Mouse (Mus musculus) urinary bladder, postnatal 10 days (tissue): ENCODE results near the gene Pacsin3.
"Not testable (repeated sequence)": the region's sequence is repeated elsewhere in the genome, so short reads cannot be mapped to it uniquely, and the experiment has no call there.

Experiments
- DNase-seq: peaks from one replicate; pipeline ENCODE4 v3.0.0; 2022; ENCODE audit warnings: low spot score

Gene Pacsin3

DNA sequence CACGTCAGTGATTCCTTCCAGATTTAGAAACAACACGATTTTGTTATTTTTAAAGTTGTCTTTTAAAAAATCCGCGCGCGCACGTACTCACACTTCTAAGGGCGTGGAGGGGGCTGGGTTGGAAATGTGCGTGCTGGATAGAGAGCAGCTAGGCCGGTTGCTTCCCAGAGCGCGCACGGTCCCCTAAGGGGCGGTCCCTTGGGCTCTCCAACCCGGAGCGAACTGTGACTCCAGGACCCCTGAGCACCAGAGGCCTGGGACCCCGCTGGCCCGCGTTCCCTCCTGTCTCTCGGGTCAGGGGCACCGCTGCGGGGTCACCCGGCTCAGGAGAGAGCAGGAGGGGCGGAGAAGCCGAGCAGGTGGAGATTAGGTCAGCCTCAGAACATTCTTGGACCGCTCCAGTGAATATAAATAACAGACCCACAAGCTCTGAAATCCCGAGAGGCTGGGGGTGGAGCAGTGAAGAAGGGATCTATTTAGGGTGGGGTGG is at the start of gene Pacsin3:
Pacsin3 (plus strand) TSS at position 294 of the 490 bp plus-strand sequence.
- DNase-seq: no peak

DNA sequence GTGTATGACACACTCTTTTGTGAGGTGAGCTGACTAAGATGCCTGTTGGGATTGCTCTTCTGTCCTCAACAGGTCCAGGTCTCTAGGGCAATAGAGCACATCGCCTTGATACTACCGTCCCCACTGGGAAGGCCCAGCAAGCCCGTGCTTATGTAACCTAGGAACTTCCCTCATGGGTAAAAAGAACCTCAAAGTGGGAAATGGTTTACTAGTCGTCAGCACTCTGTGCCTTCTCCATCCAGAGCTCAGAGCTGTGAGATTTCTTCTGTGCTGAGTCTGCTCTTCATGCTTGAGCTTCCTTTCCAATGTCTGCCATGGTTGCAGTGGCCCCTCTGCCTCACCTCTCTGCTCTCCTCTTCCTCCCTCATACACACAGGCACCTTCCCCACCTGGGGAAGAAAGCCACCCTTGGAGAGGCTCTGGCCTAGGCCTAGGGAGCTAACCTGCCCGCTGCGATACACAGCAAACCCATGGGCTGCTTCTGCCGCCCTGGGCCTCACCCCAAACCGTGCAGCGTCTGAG is 49.4 kb upstream of the Pacsin3 start:
- no peak for DNase-seq

DNA sequence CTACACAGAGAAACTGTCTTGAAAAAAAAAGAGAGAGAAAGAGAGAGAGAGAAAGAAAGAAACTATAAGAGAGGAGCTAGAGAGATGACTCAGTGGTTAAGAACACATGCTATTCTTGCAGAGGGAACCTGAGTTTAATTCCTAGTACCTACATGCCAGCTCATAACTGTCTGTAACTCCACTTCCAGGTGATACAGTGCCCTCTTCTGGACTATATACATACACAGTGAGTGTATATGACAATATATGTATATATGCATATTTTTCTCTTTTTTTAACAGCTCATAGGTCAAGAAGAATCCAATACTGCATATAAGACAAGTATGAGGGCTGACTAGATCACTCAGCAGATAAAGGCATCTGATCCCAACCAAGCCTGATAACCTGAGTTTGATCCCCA is 42.4 kb upstream of the Pacsin3 start:
- no peak for DNase-seq

DNA sequence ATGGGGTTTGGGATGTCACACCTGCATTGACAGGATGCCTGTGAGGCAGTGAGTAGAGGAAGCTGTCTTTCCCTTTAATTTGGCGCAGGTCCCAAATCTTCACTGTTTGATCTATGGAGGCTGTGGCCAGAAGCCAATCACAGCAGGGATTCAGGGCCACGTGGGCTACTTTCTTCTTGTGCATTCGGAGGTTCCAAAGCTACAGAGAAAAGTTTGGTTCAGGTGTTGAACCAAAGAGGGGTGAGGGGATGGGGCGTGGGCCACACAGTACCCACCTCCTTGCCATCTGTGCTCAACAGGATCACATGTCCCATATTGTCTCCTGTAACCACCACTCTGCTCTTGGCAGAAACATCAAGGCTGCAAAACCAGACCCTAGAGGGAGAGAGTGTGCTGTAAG is 38.7 kb upstream of the Pacsin3 start:
- no peak for DNase-seq

DNA sequence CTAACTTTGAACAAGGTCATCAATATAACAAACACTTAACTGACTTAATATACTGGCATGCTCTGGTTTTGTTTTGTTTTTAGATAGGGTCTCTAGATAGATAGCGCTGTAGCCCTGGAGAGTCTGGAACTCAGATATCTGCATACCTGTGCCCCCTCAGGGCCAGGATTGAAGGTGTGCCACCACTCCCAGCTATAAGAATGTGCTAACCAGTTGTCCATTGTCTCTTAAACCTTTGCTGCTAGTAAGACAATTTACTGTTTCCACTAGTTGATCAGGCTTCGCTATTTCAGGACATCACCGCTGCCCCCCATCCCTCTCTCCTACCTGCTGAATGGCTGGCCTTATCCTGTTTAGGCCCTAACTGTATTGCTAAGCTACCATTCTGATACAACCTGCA is 35.3 kb upstream of the Pacsin3 start:
- DNase-seq: no peak

DNA sequence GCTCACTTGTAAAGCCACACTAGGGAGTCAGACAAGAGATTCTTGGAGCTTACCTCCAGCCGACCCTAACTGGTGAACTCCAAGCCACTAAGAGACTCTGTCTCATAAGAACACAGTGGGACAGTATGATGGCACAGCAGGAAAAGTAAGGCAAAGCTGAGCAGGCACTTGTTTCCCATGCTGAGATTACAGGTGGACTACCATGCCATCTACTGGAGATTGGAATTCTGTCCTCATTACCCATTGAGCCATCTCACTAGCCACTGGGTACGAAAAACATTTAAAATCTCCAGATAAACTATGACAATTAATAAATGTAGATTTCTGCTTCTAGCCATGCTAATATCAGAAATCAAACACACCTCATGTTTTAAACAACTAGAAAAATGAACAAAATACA is 32.1 kb upstream of the Pacsin3 start:
- no peak for DNase-seq

DNA sequence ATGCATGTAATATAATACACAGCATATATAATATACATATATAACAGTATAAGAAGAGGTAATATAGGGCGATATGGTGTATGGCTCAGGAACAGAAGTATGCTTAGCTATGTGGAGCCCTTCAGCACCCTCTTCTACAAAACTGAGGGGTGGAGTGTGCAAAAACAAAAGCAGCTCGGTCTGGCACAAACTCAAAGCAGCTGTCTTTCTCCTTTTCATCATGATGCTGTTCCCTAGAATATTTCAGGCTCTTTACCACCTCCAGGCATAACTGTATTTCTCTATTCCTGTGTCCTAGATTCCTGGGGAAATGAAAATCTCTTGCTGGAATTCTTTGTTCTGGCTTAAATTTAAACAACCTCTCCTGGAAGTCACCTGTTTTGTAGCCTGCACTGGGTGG is 26.0 kb upstream of the Pacsin3 start:
- no peak for DNase-seq

DNA sequence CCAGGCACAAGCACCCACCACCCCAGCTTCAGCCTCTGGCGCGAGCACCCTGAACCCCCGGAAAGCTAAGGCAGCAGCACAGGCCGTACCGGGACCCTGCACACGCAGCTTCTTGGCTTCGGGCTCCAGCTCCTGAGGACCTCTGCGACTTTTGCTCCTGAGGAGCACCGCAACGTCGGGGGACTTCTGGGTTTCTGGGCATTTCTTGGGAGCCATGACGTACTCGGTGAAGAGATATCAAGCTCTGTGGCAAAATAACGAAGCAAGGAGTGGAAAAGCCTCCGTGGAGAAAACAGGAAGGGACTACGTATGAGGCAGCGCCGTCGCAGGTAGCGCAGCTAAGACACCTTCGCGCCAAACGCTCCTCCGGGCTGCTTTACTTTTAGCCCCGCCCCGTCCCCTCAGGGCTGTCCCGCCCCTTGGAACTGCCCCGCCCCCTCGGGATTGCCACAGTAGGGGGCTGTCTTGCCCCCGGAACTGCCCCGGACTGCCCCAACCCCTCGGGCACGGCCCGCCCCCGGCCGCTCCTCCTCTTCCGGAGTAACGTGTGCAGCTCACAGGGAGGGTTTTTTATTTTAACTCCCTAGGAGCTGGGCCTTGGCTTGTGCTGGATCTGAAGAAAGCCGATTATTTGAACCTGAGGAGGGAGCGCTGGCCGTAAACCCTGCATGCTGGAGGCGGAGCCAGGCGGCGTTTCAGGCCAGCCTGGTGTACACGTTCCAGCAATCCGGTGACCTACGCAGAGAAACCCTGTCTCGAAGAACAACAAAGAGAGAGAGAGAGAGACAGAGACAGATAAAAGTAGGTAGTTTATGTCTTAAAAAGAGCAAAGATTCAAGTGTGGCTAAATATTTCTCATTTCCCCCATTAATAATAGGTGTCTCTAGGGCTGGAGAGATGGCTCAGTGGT is 18.9 kb upstream of the Pacsin3 start, which contains the start of gene Ddb2:
Ddb2 (minus strand) TSS at position 382 of the 910 bp plus-strand sequence.
- DNase-seq: peak; percentile 76

DNA sequence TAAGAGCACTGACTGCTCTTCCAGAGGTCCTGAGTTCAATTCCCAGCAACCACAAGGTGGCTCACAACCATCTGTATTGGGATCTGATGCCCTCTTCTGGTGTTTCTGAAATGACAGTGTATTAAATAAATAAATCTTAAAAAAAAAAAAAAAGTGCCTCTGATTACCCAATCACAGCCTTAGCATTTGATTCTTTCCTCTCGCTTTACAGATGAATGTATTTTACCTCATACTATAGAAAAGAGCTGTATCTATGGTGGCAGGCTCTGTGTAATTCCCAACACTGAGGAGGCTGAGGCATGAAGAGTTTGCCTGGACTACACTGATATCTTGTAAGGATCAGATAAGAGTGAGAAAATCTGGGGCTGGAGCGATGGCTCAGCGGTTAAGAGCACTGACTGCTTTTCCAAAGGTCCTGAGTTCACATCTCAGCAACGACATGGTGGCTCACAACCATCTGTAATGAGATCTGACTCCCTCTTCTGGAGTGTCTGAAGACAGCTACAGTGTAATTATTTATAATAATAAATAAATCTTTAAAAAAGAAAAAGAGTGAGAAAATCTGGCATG is 18.2 kb upstream of the Pacsin3 start:
- DNase-seq: not testable (repeated sequence)

DNA sequence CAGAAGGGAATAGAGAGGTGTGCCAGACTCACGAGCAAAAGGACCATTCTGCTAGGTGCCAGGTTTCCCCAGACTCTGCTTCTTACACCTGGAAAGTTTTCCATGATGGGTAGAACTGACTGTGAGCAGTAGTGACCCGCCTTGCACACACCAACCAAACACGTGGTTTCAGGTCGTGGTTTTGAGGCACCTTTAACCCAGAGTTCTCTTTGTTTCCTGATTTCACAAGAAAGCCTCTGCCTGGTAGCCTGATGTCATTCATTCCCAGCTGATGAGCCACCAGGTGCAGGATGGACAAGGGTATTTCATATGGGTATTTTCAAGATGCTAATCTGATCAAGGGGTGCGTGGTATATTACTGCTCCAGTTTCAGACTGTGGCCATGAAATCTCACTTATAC is 13.2 kb upstream of the Pacsin3 start:
- no peak for DNase-seq

DNA sequence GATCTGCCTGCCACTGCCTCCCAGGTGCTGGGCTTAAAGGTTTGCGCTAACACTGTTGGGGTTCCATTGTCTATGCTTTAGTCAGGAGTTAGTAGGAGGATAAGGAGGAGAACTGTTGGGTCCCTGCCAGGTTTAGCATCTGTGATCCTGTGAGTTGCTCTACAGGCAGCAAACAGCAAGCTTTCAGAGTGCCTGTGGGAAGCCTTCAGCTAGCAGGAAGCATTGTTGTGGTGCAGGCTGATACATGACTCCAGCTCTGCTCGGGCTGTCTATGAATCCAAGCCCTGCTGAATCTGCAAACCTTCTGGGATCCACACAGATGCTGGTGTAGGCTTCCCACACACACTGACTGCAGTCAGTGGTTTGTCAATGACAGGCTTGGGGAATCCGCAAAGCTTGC is 12.3 kb upstream of the Pacsin3 start:
- no peak for DNase-seq

DNA sequence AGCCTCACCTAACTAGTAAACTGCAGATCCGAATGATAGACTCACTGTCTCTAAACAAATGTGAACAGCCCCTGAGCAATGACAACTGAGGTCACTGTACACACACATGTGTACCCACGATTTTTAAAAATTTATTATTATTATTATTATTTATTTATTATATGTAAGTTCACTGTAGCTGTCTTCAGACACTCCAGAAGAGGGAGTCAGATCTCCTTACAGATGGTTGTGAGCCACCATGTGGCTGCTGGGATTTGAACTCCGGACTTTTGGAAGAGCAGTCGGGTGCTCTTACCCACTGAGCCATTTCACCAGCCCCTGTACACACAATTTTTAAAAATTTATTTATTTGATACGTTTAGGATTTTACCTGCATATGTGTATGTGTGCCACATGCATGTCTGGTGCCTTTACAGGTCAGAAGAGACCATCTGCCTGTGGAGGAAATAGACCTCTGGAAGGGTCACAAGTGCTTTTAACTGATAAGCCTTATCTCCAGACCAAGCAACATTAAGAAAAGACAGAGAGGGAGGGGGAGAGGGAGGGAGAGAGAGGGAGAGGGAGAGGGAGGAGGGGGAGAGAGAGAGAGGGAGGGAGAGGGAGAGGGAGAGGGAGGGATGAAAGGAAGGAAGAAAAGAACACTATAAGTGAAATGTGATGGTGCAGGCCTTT is 11.1 kb upstream of the Pacsin3 start:
- no peak for DNase-seq

DNA sequence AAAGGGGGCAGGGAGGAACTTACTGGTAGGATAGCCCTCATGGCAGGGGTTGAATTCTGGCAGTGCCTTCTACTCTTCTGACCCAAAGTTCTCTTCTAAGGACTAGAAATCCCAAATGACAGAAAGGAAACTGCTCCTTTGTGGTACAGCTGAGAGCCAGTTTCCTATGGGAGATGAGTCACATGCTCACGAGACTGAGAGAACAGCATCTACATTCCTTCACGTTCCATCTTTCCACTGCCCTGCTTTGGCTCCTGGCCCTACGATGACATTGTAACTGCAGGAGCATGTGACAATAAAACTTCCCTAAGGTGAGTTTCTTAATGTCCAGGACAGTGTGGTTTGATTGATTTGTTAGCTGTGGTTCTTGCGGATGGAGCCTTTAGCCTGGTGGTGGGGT is 7.4 kb upstream of the Pacsin3 start:
- DNase-seq: no peak

DNA sequence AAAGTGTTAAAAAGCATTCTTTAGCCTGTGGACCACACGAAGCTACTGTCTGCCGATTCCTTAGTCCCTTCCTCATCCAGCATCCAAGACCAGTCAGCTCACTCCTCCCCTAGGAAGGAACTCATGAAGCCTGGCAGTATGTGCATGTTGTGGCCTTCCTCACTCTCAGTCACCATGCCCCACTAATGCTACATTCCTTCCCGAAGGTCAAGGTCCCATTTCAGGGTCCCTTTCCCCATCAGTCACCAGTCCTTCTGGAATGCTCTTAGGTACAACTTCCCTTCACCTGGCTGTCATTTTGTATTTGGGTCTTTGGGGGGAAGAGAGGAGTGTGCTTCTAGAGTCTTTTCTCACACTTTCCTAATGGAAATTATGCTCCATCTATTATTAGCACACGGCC is 3.8 kb upstream of the Pacsin3 start:
- DNase-seq: no peak

DNA sequence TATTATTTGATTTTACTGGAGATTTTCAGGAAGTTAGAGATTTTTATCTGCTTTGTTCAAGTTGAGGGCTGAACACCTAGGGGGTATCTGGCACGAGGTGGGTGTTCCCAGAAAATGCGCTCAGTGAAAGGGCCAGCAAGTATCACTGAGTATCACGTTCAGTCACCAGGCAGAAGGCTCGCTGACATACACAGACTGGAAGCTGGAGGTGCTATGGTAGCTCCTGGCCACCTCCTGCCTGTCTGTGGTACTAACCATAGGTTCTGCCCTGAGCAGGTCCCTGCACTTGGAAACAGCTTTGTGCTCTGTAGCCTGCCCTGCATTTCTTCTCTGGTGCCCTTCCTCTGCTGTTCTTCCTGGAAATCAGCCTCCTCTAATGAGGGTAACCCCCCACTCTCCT is 3.2 kb upstream of the Pacsin3 start:
- no peak for DNase-seq

DNA sequence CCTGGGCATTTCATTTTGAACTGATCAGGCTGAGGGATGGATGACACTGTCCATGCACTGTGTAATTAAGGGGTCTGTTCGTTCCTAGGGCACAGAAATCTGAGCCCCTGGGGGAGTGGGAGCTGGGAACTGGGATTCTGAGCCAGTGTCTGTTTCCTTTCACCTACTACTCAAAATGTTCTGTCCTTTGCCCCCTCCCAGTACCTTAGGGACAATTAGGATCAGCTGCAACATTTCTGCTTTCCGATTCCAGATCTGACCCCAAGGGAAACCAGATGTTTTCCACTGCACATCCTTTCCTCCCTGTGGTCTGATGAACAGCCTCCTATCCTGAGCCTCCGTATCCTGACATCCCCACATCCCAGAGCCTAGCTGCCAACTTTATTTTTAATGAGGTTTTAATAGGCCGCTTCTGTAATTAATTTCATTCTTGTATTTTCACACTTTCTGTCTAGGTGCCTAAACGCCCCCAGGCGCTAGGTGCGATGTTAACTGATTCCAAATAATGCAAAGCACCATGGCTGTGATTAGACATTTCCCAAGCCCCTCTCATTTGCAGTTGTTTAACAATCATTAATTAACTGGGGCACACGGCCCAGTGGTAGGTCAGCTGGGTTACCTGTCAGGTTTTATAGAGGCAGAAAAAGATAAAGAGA is 901 bp upstream of the Pacsin3 start:
- DNase-seq: no peak

DNA sequence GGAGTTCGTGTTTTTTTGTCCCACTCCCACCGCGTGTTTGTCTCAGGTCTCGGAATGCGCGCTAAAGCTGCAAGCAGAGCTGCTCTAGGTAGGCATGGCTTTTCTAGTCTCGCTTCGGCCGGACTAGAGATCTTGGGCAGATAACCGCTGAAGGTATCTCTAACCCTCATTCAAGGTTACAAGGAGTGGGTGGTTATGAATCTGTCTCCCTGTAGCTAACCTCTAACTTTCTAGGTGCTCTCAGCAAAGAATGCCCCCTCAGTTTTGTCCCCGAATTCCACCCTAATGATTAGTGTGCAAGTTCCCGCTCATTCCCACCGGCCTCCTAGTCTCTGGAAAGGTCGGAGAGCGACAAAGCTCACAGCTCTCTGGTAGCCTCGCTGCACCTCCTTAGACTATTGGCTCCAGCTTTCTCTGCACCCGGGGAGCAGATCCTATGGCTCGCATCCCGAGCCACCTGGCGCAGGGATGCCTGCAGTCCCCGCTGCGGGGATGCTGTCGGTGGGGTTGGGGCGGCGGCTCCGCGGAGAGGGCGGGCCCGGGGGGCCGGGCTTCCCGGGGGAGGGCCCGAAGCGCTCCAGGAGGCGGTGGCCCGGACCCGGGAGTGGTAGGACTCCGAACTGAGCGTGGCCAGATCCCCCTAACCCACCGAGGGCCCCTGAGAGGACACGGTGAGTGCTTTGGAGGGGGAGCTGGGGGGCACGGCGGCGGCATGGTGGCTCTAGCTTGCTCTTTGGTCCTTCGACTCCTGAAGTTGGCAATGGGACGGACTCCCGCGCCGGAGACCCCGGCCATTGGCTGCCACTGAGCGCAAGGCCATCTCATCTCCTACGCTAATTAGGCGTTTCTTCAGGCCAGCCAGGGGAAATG is 737 bp downstream of the Pacsin3 start:
- no peak for DNase-seq

DNA sequence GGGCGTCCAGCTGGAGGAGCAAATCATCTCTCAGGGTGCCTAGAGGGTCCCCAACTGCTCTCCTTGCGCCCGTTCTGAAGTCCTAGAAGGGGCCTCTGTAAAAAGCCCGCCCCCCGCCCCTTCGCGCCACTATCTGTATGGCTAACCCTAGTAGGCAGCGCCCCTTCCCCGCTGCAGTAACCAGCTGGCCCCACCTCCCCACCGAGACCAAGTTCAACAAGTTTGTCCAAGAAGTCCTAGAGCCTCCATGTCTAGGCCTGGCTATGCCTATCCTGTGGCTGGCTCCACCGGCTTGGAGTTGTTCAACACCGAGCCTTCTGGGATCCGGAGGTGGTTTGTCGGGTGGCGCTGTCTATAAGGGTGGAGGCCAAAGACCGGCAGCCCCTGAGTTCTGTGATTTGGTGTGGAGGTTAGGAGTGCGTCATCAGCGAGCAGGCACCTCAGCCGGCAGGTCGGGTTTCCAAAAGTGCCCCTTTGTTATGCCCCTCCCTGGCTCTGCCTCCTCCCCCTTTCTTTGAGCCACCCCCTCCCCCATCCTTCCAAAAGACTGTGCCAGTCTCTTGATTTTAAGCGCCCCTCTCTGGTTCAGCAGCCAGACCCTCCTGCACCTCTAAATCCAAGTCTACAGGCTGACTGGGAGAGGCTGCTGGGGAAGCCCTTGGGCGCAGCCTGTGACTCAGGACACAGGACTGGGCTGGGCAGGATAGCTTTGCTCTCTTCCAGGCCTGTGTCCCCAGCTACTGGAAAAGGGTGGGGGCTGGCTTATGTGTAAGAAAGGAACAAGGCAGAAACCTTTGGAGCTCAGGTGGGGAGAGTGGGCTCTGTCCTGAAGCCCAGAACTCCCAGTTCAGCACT is 1.6 kb downstream of the Pacsin3 start:
- DNase-seq: no peak

DNA sequence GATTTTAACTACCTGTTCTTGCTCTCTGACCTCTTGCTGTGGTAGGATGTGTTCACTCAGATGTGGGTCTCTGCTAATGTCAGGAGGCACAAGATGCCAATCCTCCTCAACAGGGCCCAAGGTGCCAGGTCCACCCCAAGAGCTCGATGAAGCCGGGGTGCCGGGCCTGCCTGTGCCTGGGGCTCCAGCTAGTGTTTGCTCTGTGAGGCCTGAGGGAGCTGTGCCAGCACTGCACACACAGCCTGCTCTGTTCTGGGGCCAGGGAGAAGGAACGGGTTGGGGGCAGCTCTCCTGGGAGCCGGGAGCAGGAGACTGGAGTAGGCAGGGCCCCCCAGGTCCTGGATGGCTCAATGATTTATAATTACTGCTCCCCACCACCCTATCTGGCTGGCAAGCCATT is 2.3 kb downstream of the Pacsin3 start:
- no peak for DNase-seq

DNA sequence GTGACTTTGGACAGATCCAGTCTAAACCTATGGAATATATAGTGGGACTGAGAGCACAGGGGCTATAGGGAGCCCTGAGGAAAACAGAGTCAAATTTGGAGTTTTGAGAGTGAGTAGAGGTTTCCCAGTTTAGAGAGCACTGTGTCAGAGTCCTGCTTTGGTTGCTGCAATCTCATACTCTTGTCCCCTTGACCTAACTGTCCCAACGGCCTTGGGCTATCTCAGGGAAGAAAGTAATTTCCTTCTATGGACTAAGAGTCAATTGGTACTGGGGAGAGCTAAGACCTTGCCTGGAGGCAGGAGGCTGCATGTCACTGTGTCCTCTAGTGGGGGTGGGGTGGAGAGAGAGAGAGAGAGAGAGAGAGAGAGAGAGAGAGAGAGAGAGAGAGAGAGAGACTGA is 3.1 kb downstream of the Pacsin3 start:
- no peak for DNase-seq
